Mouse (Mus musculus): ENCODE measurements at regions not wholly inside any gene's neighbourhood (a gene's known extent, or its start where the extent isn't known, plus 50 kb on each side); places are given as distances from the start of the nearest gene placed in this dataset.

- no peak for DNase-seq (ENCODE audit: low spot score in 2 of 2)
Observed at GRCm38 (mm10) chr14:110013229-110013628, 741.7 kb downstream of the Slitrk6 start.

- no peak for DNase-seq (ENCODE audit: low spot score in 2 of 2)
Observed at GRCm38 (mm10) chr14:110007159-110007558, 747.8 kb downstream of the Slitrk6 start.

GRCm38 (mm10) chr14:109985026-109985425 lies 769.9 kb downstream of the Slitrk6 start:
- DNase-seq (ENCODE audit: low spot score in 2 of 2), result no peak

- no peak for DNase-seq (ENCODE audit: low spot score in 2 of 2)
Observed at GRCm38 (mm10) chr14:109958008-109958407, 796.9 kb downstream of the Slitrk6 start.

GRCm38 (mm10) chr14:109941944-109942343 lies 813.0 kb downstream of the Slitrk6 start:
- DNase-seq (ENCODE audit: low spot score in 2 of 2), result no peak

GRCm38 (mm10) chr14:109941162-109941561 lies 813.8 kb downstream of the Slitrk6 start:
- DNase-seq (ENCODE audit: low spot score in 2 of 2), result no peak

- DNase-seq (ENCODE audit: low spot score in 2 of 2), result no peak
Observed at GRCm38 (mm10) chr14:109937432-109937831, 817.5 kb downstream of the Slitrk6 start.

GRCm38 (mm10) chr14:109928977-109929376 lies 826.0 kb downstream of the Slitrk6 start:
- no peak for DNase-seq (ENCODE audit: low spot score in 2 of 2)

- DNase-seq (ENCODE audit: low spot score in 2 of 2), result no peak
Observed at GRCm38 (mm10) chr14:109891896-109892165, 863.1 kb downstream of the Slitrk6 start.

- no peak for DNase-seq (ENCODE audit: low spot score in 2 of 2)
Observed at GRCm38 (mm10) chr14:109891151-109891895, 863.6 kb downstream of the Slitrk6 start.

- no peak for DNase-seq (ENCODE audit: low spot score in 2 of 2)
Observed at GRCm38 (mm10) chr14:109876950-109877663, 877.8 kb downstream of the Slitrk6 start.

- DNase-seq (ENCODE audit: low spot score in 2 of 2), result peak; percentile 46 to 70
Observed at GRCm38 (mm10) chr14:109874230-109874629, 880.7 kb downstream of the Slitrk6 start.

- peak; percentile 24 to 36 for DNase-seq (ENCODE audit: low spot score in 2 of 2)
Observed at GRCm38 (mm10) chr14:109840354-109841104, 914.4 kb downstream of the Slitrk6 start.

GRCm38 (mm10) chr14:109802522-109803126 lies 888.7 kb upstream of the Slitrk1 start:
- DNase-seq (ENCODE audit: low spot score in 2 of 2), result no peak

GRCm38 (mm10) chr14:109772246-109772645 lies 858.3 kb upstream of the Slitrk1 start:
- DNase-seq (ENCODE audit: low spot score in 2 of 2), result no peak

- DNase-seq (ENCODE audit: low spot score in 2 of 2), result no peak
Observed at GRCm38 (mm10) chr14:109760892-109761291, 846.9 kb upstream of the Slitrk1 start.
